Mouse (Mus musculus): ENCODE data around the gene Gm29666.
"Not testable (repeated sequence)": the region's sequence is repeated elsewhere in the genome, so short reads cannot be mapped to it uniquely, and the experiment has no call there.

Gene Gm29666

GRCm38 (mm10) chr15:84903843-84904385, 15.9 kb downstream of the Gm29666 start:
- DNase-seq (ENCODE audit: low spot score) = no peak

GRCm38 (mm10) chr15:84898077-84898476, 21.8 kb downstream of the Gm29666 start:
- peak; percentile 3 for DNase-seq (ENCODE audit: low spot score)

- no peak for DNase-seq (ENCODE audit: low spot score)
Observed at GRCm38 (mm10) chr15:84896664-84897063, 23.2 kb downstream of the Gm29666 start.

GRCm38 (mm10) chr15:84896216-84896615, 23.6 kb downstream of the Gm29666 start:
- not testable (repeated sequence) for DNase-seq (ENCODE audit: low spot score)

GRCm38 (mm10) chr15:84891658-84892057, 28.2 kb downstream of the Gm29666 start:
- DNase-seq (ENCODE audit: low spot score) = peak; percentile 9

- DNase-seq (ENCODE audit: low spot score) = no peak
Observed at GRCm38 (mm10) chr15:84891246-84891645, 28.6 kb downstream of the Gm29666 start.

- no peak for DNase-seq (ENCODE audit: low spot score)
Observed at GRCm38 (mm10) chr15:84888066-84888465, 31.8 kb downstream of the Gm29666 start.

GRCm38 (mm10) chr15:84877029-84877815, 42.6 kb downstream of the Gm29666 start:
- no peak for DNase-seq (ENCODE audit: low spot score)

- DNase-seq (ENCODE audit: low spot score) = no peak
Observed at GRCm38 (mm10) chr15:84873867-84874266, 46.0 kb downstream of the Gm29666 start.

GRCm38 (mm10) chr15:84873079-84873478, 46.8 kb downstream of the Gm29666 start:
- no peak for DNase-seq (ENCODE audit: low spot score)

GRCm38 (mm10) chr15:84871802-84872201, 48.0 kb downstream of the Gm29666 start:
- DNase-seq (ENCODE audit: low spot score) = no peak

GRCm38 (mm10) chr15:84861911-84862310, 57.9 kb downstream of the Gm29666 start:
- DNase-seq (ENCODE audit: low spot score) = no peak

Data from ovary, postnatal 10 days (tissue).